Mouse (Mus musculus) right cerebral cortex, postnatal 36 days (tissue): ENCODE data around the gene Ovca2.
"Not testable (repeated sequence)": the region's sequence is repeated elsewhere in the genome, so short reads cannot be mapped to it uniquely, and the experiment has no call there.

Experiments
- DNase-seq, 2 experiments: peaks; one replicate each; pipeline ENCODE4 v3.0.0; 2022; ENCODE audit warnings: low spot score in 2 of 2, mixed read lengths in 1 of 2

The Ovca2 gene

GRCm38 (mm10) chr11:75194850-75195461 lies 16.3 kb upstream of the Ovca2 start:
- no peak for DNase-seq

- DNase-seq, result no peak
These were observed 15.7 kb upstream of the Ovca2 start for GRCm38 (mm10) chr11:75194121-75194849.

- DNase-seq, result no peak
These were observed 14.8 kb upstream of the Ovca2 start, which contains the start of gene Rtn4rl1 for GRCm38 (mm10) chr11:75193256-75194071. Gene Rtn4rl1, plus strand, starts transcription at chr11:75193783.

- no peak for DNase-seq
These were observed 13.9 kb upstream of the Ovca2 start for GRCm38 (mm10) chr11:75192336-75193214.

GRCm38 (mm10) chr11:75191841-75192240 lies 13.2 kb upstream of the Ovca2 start:
- DNase-seq, result no peak

GRCm38 (mm10) chr11:75190905-75191441 lies 12.3 kb upstream of the Ovca2 start, which contains the start of gene Dph1:
Gene Dph1, minus strand, starts transcription at chr11:75191241.
- no peak for DNase-seq

- peak in 1 of 2 experiments; percentile 74 for DNase-seq
These were observed 11.7 kb upstream of the Ovca2 start for GRCm38 (mm10) chr11:75190371-75190724.

GRCm38 (mm10) chr11:75189713-75190370 lies 11.2 kb upstream of the Ovca2 start:
- DNase-seq, result no peak

GRCm38 (mm10) chr11:75184986-75185385 lies 6.4 kb upstream of the Ovca2 start:
- no peak for DNase-seq

- DNase-seq, result no peak
These were observed 5.9 kb upstream of the Ovca2 start for GRCm38 (mm10) chr11:75184573-75184972.

GRCm38 (mm10) chr11:75183917-75184570 lies 5.4 kb upstream of the Ovca2 start:
- DNase-seq, result peak; percentile 70 to 86

- no peak for DNase-seq
These were observed 624 bp downstream of the Ovca2 start for GRCm38 (mm10) chr11:75178011-75178410.

GRCm38 (mm10) chr11:75174574-75174973 lies 4.1 kb downstream of the Ovca2 start:
- not testable (repeated sequence) for DNase-seq

GRCm38 (mm10) chr11:75173799-75174165 lies 4.9 kb downstream of the Ovca2 start:
- no peak for DNase-seq

GRCm38 (mm10) chr11:75173095-75173798 lies 5.4 kb downstream of the Ovca2 start:
- peak; percentile 95 for DNase-seq

- DNase-seq, result peak; percentile 71 to 77
These were observed 6.2 kb downstream of the Ovca2 start for GRCm38 (mm10) chr11:75172151-75173094.

GRCm38 (mm10) chr11:75171186-75171865 lies 7.3 kb downstream of the Ovca2 start:
- no peak for DNase-seq
